Comparison of ENCODE assay signal across 21 mouse cellular contexts in genomic region chr8:67598687-67599086, GRCm38 (mm10).
DNase-seq lines count a peak whose midpoint lies in the region; ATAC-seq and TF ChIP-seq lines count a peak whose summit lies in the region.
"Had no signal": no experiment of that assay in that cellular context is flagged by ENCODE, and none has a peak within 500 bp of the region (broad histone marks: within the 10 kb centered on the region; RNA-seq: fewer than 3 reads in every experiment).

No protein-coding gene starts in this region.

- no peak overlapping the region for H3K4me3 ChIP-seq in kidney, embryonic 15.5 days (replicated peaks)
- no peak overlapping the region for H3K4me3 ChIP-seq in kidney, postnatal 0 days (replicated peaks; ENCODE audit: low read depth, low read length)
- H3K4me3 ChIP-seq: embryonic facial prominence, embryonic 13.5 days; embryonic facial prominence, embryonic 15.5 days; erythroblast, embryonic 14.5 days; forebrain, embryonic 10.5 days; forebrain, embryonic 12.5 days had no signal

- H3K4me1 ChIP-seq in kidney, embryonic 15.5 days: no peaks in the 10 kb centered on the region
- H3K4me1 ChIP-seq in kidney, postnatal 0 days (replicated peaks; ENCODE audit: insufficient read depth, low read length): no peaks in the 10 kb centered on the region
- H3K4me1 ChIP-seq: embryonic facial prominence, embryonic 13.5 days; embryonic facial prominence, embryonic 15.5 days; forebrain, embryonic 10.5 days; forebrain, embryonic 12.5 days had no signal

- no peak for DNase-seq in kidney, postnatal 14 days
- DNase-seq in kidney, postnatal 0 days (ENCODE audit: low spot score): peak; percentile 57
- no peak for DNase-seq in kidney, postnatal 10 days
- DNase-seq: adrenal gland, adult 2 months; adrenal gland, postnatal 10 days; adrenal gland, postnatal 25 days; cerebellum, adult 11 months; cerebellum, adult 18-20 months; cerebellum, adult 8-10 months; cerebellum, adult 9-11 months; cerebellum, postnatal 14 days; cerebellum, postnatal 36 days; embryo, embryonic 11 days had no signal

- H3K27me3 ChIP-seq in kidney, embryonic 15.5 days: no peaks in the 10 kb centered on the region
- no peaks in the 10 kb centered on the region for H3K27me3 ChIP-seq in kidney, postnatal 0 days (ENCODE audit: insufficient read depth, low read length)
- H3K27me3 ChIP-seq: embryonic facial prominence, embryonic 13.5 days; embryonic facial prominence, embryonic 15.5 days; forebrain, embryonic 12.5 days had no signal

- 0 out of 2 replicates have a peak, but pooled peaks have one; percentile 52 for ATAC-seq in kidney, embryonic 15.5 days (replicated peaks; ENCODE audit: low FRiP score)
- ATAC-seq in kidney, postnatal 0 days (replicated peaks; ENCODE audit: low FRiP score, low read depth): no peak
- ATAC-seq: forebrain, embryonic 14.5 days; forebrain, embryonic 16.5 days had no signal

- H3K9me3 ChIP-seq in kidney, embryonic 15.5 days (replicated peaks): no peaks in the 10 kb centered on the region
- H3K9me3 ChIP-seq in kidney, postnatal 0 days (replicated peaks; ENCODE audit: low read length): no peaks in the 10 kb centered on the region
- H3K9me3 ChIP-seq: embryonic facial prominence, embryonic 13.5 days; embryonic facial prominence, embryonic 15.5 days; forebrain, embryonic 10.5 days; forebrain, embryonic 12.5 days had no signal

- WGBS in kidney, embryonic 15.5 days: 27% methylated on average over 3 of the region's 3 CpGs
- WGBS in kidney, postnatal 0 days: 21% methylated on average over 3 of the region's 3 CpGs

- no peak for TF ChIP-seq CTCF in kidney, postnatal 0 days (IDR thresholded peaks at IDR 0.05; ENCODE audit: low read depth)

- no peak overlapping the region for H3K27ac ChIP-seq in kidney, embryonic 15.5 days
- no peak overlapping the region for H3K27ac ChIP-seq in kidney, postnatal 0 days
- H3K27ac ChIP-seq: embryonic facial prominence, embryonic 13.5 days; embryonic facial prominence, embryonic 15.5 days; forebrain, embryonic 10.5 days; forebrain, embryonic 12.5 days had no signal

- no peaks in the 10 kb centered on the region for H3K36me3 ChIP-seq in kidney, embryonic 15.5 days
- no peaks in the 10 kb centered on the region for H3K36me3 ChIP-seq in kidney, postnatal 0 days (ENCODE audit: insufficient read depth, low read length)
- H3K36me3 ChIP-seq: embryonic facial prominence, embryonic 13.5 days; embryonic facial prominence, embryonic 15.5 days; forebrain, embryonic 10.5 days; forebrain, embryonic 12.5 days had no signal

- H3K4me2 ChIP-seq in kidney, embryonic 15.5 days: no peak overlapping the region
- H3K4me2 ChIP-seq in kidney, postnatal 0 days (ENCODE audit: low read length): no peak overlapping the region
- H3K4me2 ChIP-seq: embryonic facial prominence, embryonic 13.5 days; embryonic facial prominence, embryonic 15.5 days; forebrain, embryonic 12.5 days had no signal

- H3K9ac ChIP-seq in kidney, embryonic 15.5 days: no peak overlapping the region
- H3K9ac ChIP-seq in kidney, postnatal 0 days (ENCODE audit: low read depth, low read length): no peak overlapping the region
- H3K9ac ChIP-seq: embryonic facial prominence, embryonic 13.5 days; embryonic facial prominence, embryonic 15.5 days; forebrain, embryonic 12.5 days had no signal
